Mouse (Mus musculus) myocyte (in vitro differentiated cells): ENCODE measurements at regions not wholly inside any gene's neighbourhood (a gene's known extent, or its start where the extent isn't known, plus 50 kb on each side); places are given as distances from the start of the nearest gene placed in this dataset.

Experiments used
- CEBPB ChIP-seq: IDR thresholded peaks from 2 replicates; pipeline ENCODE4 v1.6.1; 2011; ENCODE audit warnings: mild to moderate bottlenecking, moderate library complexity; ENCODE audit not compliant: poor library complexity, insufficient read depth, severe bottlenecking
- E2F4 ChIP-seq: IDR thresholded peaks from one replicate; pipeline ENCODE4 v1.6.1; 2011; ENCODE audit warnings: mild to moderate bottlenecking, control low read depth, moderate library complexity; ENCODE audit not compliant: insufficient read depth
- MAX ChIP-seq: IDR thresholded peaks from one replicate; pipeline ENCODE4 v1.6.1; 2011; ENCODE audit warnings: low read depth, mild to moderate bottlenecking, control low read depth
- MYOG ChIP-seq, 3 experiments: IDR thresholded peaks; one replicate each; pipeline ENCODE4 v1.6.1; 2011; ENCODE audit warnings: control low read depth in 2 of 3, low read depth in 2 of 3, mild to moderate bottlenecking in 2 of 3; ENCODE audit not compliant: insufficient read length in 2 of 3, control insufficient read depth in 1 of 3, insufficient read depth in 1 of 3
- POLR2A ChIP-seq: IDR thresholded peaks from one replicate; pipeline ENCODE4 v1.6.1; 2011; ENCODE audit warnings: low read depth, mild to moderate bottlenecking, control low read depth, moderate library complexity; ENCODE audit not compliant: insufficient read length
- POLR2AphosphoS2 ChIP-seq: IDR thresholded peaks from one replicate; pipeline ENCODE4 v1.6.1; 2011; ENCODE audit warnings: low read depth, control low read depth; ENCODE audit not compliant: insufficient read length
- REST ChIP-seq: IDR thresholded peaks from one replicate; pipeline ENCODE4 v1.6.1; 2011; ENCODE audit warnings: mild to moderate bottlenecking, control low read depth, moderate library complexity; ENCODE audit not compliant: insufficient read depth, insufficient read length
- SRF ChIP-seq: IDR thresholded peaks from one replicate; pipeline ENCODE4 v1.6.1; 2011; ENCODE audit warnings: low read depth; ENCODE audit not compliant: control insufficient read depth, insufficient read length

DNA sequence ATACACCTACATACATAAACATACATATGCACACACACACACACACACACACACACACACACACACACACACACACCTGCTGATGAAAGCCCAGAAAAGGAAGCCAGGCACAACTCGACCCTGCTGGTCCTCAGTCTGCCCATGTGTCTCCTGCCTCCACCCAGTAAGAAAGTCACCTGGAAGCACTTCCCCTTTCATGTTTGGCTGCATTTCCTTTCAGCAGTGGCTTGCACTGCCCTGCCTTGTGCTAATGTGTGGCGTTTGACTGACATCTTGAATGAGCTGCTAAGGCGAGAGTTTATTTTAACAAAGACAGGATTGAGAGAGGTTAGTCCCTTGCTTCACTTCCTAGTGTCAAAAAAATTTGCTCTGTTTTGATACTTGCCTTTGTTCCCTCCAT is 364.1 kb upstream of the Adamts16 start:
- TF ChIP-seq POLR2A (no peak), POLR2AphosphoS2 (no peak), E2F4 (no peak), CEBPB (no peak), SRF (no peak), REST (no peak), MYOG (IDR thresholded peaks at IDR 0.05; ENCODE audit: control insufficient read depth in 1 of 3, insufficient read depth in 1 of 3, insufficient read length in 2 of 3, low read depth in 2 of 3) (no peak), MAX (no peak)
